Mouse (Mus musculus): ENCODE data around the gene Cwf19l1.

- no peak for TF ChIP-seq CTCF (IDR thresholded peaks at IDR 0.05; ENCODE audit: low read depth, low read length)
- no peak for TF ChIP-seq POLR2A (IDR thresholded peaks at IDR 0.05; ENCODE audit: extremely low read depth, insufficient read depth, low read length)
Observed at GRCm38 (mm10) chr19:44183968-44184367, 48.3 kb upstream of the Cwf19l1 start.
